Mouse (Mus musculus) frontal cortex, adult (tissue): ENCODE data around the gene Vmn1r35.
"Not testable (repeated sequence)": the region's sequence is repeated elsewhere in the genome, so short reads cannot be mapped to it uniquely, and the experiment has no call there.

Experiments
- ATAC-seq: cut with Nextera tagmentation; 2 replicates; pipeline ENCODE4 v1.9.2; 2017; ENCODE audit warnings: mild to moderate bottlenecking, moderate library complexity, mixed read lengths; ENCODE audit not compliant: low TSS enrichment

The Vmn1r35 gene

GRCm38 (mm10) chr6:66685806-66686205 lies at the start of gene Vmn1r35:
TSS of gene Vmn1r35 (minus strand) at chr6:66685906.
- ATAC-seq: no peak

- ATAC-seq: not testable (repeated sequence)
These were observed 43.4 kb upstream of the Vmn1r35 start, which contains the start of gene Vmn1r37 for GRCm38 (mm10) chr6:66729082-66729481. TSS of gene Vmn1r37 (plus strand) at chr6:66729382.

- not testable (repeated sequence) for ATAC-seq
These were observed 33.4 kb upstream of the Vmn1r35 start, which contains the start of gene Vmn1r36 for GRCm38 (mm10) chr6:66719068-66719467. TSS of gene Vmn1r36 (minus strand) at chr6:66719168.

GRCm38 (mm10) chr6:66713854-66714253 lies 28.1 kb upstream of the Vmn1r35 start:
- ATAC-seq: no peak

GRCm38 (mm10) chr6:66708901-66709300 lies 23.2 kb upstream of the Vmn1r35 start:
- ATAC-seq: no peak

GRCm38 (mm10) chr6:66643779-66644178 lies 41.9 kb downstream of the Vmn1r35 start, which contains the start of gene Vmn1r34:
TSS of gene Vmn1r34 (minus strand) at chr6:66643879.
- ATAC-seq: no peak
